Mouse (Mus musculus) spleen, adult 2 months (tissue): ENCODE results near the gene 4930404H24Rik.

Source experiments
- CTCF ChIP-seq: fragments of 200-500 bp; IDR thresholded peaks from 2 replicates; pipeline ENCODE4 v1.5.1; 2011; ENCODE audit warnings: mild to moderate bottlenecking, inconsistent platforms; ENCODE audit not compliant: insufficient read depth, insufficient read length, insufficient replicate concordance; ENCODE audit errors: extremely low read depth
- POLR2A ChIP-seq: fragments of 200-500 bp; IDR thresholded peaks from 2 replicates; pipeline ENCODE4 v1.6.1; 2011; ENCODE audit warnings: low read depth, low read length, inconsistent platforms

DNA sequence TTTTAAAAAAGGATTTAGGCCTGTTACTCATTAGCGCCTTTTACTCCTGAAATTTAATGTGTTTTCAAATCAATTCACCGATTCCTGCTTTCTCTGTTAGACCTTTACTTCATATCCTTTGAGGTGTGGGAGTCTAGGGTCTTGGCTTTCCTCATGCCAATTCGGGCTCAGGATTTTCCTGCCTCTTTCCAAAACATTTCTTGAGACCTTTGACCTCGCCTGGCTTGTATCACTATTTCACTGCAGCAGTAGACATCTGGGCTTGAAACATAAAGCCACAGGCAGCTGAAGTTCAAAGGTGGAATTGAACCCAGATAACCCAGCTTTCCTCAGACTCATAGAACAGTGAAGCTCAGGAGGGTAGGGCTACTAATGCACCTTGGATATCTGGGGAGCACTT lies 46.1 kb upstream of the 4930404H24Rik start:
- TF ChIP-seq CTCF (no peak), POLR2A (no peak)
